Mouse (Mus musculus) pancreas, adult 10 weeks (tissue): Measurements from ENCODE around the gene Nradd. TPM values are rescaled to one million over a fixed set of nuclear protein-coding genes. Genes with fewer than 3 reads are reported as not detected.

Experiments used
- polyA plus RNA-seq: library from polyadenylated mRNA; stranded (reverse); fragments of 350-450 nt; fragmentation: Illumina TruSeq; extraction: RNeasy Lipid Tissue Mini Kit (QIAGEN cat#74804); gene quantifications from one replicate; pipeline ENCODE4 v1.2.3, GENCODE M21; 2015; ENCODE audit warnings: low read depth, low replicate concordance; ENCODE audit not compliant: insufficient read depth

The Nradd gene
- 2.3 TPM for polyA plus RNA-seq

DNA sequence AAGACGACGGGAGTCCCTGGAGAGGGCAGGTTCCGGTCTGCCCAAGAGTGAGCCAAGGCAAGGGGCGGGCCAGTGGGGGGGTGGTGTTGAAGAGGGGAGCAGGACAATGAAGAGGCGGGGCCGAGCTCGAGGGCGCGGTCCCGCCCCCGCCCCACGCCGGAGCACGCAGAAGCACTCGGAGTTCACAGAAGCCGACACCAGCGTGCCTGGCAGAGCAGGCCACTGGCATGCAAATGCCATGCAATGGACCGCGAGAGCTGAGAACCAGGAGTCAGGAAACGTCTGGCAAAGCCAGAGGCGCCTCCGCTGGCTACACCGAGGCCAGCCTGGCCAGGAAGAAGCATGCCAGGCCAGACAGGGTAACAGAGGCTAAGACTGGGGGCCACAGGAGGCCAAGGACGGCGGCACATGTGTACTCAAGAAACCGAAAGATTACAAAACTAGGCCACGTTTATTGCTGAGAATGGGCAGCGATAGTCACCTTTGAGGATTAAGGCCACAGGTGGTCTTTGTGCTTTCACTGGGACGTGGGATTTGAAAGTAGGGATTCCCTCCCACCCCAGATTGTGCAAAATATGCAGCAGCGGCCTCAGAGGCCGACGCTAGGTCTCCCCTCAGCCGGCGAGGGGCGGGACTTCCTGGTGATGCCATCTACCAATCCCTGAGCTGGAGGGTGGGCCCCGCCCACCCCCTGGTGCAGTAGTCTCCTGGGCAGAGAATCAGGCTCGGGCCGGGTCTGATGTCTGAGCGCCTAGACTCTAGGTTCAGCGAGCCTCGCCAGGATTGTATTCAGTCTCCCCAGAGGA is at the start of gene Nradd:
TSS of gene Nradd (minus strand) at position 92 of the 806 bp plus-strand sequence.

DNA sequence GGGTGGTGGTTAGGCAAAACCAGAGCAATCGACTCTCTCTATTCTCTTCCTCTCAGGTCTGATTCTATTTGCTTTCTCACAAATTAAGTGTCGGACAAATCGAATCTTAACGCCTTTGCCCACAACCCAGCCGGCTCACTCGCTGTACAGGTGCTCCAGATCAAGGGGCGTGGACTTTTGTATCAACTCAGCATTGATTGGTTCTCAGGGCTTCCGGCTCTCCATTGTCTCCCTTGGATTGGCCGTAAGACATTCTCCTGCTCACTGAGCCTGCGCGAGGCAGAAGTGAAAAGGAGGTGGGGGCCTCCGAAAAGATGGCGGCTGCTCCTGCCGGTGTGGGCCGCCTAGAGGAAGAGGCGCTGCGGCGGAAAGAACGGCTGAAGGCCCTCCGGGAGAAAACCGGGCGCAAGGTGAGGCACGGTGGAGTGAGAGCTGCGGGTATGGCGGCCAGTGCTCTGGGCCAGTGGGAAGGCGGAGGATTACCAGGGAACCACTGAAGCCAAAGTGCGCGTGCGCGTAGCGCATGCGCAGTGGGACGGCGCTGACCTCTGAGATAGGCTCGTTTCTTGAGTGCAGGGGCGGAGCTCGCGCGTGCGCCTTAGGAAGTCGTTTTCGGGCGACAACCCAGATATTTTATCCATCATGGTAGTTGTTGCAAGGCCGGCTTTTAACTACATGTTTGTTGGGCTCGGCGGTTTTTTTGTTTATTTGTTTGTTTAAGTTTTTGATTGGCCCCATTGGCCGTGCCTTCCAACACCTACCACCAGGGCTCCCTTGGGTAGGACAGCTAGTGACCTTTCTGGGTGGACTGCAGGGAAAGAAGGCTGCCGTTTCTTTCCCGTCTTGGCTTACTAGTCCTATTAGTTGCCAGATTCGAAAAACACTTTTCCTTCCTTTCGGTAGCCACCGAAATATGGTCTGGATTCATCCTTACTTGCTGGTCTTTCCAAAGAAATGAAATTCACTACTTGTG is 32.3 kb upstream of the Nradd start, which contains the start of gene Ccdc12:
TSS of gene Ccdc12 (plus strand) at position 255 of the 973 bp plus-strand sequence.

DNA sequence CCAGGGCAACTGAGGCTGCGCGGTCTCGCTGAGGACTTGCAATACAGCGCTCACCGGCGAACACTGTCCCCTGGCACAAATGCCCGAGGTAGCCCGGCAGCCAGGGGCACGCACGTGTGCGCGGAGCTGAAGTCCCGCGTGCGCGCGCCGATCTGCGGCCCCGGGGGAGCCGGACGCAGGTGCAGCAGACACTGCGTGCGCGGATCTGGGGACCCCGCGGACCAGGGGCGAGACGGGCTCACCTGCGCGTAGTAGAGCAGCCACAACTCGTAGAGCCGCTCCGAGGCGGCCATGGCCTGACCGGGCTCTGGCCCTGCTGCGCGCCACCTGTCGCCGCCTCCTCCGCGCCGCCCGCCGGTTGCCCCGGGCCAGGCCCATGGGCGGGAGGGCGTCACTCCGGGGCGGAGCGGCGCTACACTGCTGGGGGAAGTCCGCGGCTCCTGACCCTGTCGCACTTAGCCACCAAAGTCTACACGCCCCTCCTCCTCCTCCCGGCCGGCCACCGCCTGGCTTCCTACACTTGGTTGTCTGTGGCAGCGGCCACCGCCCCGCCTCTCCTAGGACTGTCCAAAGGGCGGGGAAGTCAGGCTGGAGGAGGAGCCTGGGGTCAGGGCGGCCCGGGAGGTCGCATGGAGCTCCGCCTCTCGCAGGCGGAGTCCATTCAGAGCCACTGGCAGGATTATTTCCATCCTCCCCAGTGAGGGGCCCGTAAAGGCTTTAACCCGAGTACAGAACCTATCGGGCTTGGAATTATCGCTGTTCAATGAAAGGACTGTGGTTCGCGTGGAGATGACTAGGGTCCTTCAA is 29.6 kb upstream of the Nradd start, which contains the start of gene Nbeal2:
TSS of gene Nbeal2 (minus strand) at position 507 of the 807 bp plus-strand sequence.

Other genes with a start within 250 kb of the Nradd start
- gene Ptpn23, start 216.2 kb downstream of the Nradd start, polyA plus RNA-seq, result 12.0 TPM
- not detected for gene Ngp, start 204.7 kb downstream of the Nradd start, polyA plus RNA-seq
- gene Klhl18, start 147.8 kb downstream of the Nradd start, polyA plus RNA-seq, result 3.0 TPM
- 0.39 TPM for gene Kif9, start 147.5 kb downstream of the Nradd start, polyA plus RNA-seq
- 24.7 TPM for gene Setd2, start 91.9 kb downstream of the Nradd start, polyA plus RNA-seq
- gene Nbeal2, start 29.7 kb upstream of the Nradd start, polyA plus RNA-seq, result 8.6 TPM
- 27.2 TPM for gene Ccdc12, start 32.1 kb upstream of the Nradd start, polyA plus RNA-seq
- gene Myl3, start 117.4 kb upstream of the Nradd start, polyA plus RNA-seq, result not detected
- 1.5 TPM for gene Pth1r, start 122.7 kb upstream of the Nradd start, polyA plus RNA-seq
- not detected for gene Prss42, start 173.7 kb upstream of the Nradd start, polyA plus RNA-seq
- not detected for gene Prss44, start 189.5 kb upstream of the Nradd start, polyA plus RNA-seq
- not detected for gene Prss43, start 202.2 kb upstream of the Nradd start, polyA plus RNA-seq
- not detected for gene Prss45, start 210.1 kb upstream of the Nradd start, polyA plus RNA-seq
- gene Prss46, start 220.1 kb upstream of the Nradd start, polyA plus RNA-seq, result not detected
- not detected for gene Prss50, start 233.5 kb upstream of the Nradd start, polyA plus RNA-seq